ENCODE assay signal across 12 mouse cellular contexts in genomic region chr11:54776367-54776701, GRCm38 (mm10). TPM values are rescaled to one million over a fixed set of nuclear protein-coding genes. Genes with fewer than 3 reads are reported as not detected.
DNase-seq lines count a peak whose midpoint lies in the region; ATAC-seq and TF ChIP-seq lines count a peak whose summit lies in the region.
"Had no signal": no experiment of that assay in that cellular context is flagged by ENCODE, and none has a peak within 500 bp of the region (broad histone marks: within the 10 kb centered on the region; RNA-seq: fewer than 3 reads in every experiment).

No protein-coding gene starts in this region.

- no peak overlapping the region for H3K4me3 ChIP-seq in heart, embryonic 11.5 days (ENCODE audit: low read depth, low read length)
- H3K4me3 ChIP-seq in layer of hippocampus, adult 2 months = peak overlapping the region; percentile 14
- no peak overlapping the region for H3K4me3 ChIP-seq in bone marrow macrophage, adult 2 months (ENCODE audit: insufficient read depth, low read length)
- H3K4me3 ChIP-seq in liver, embryonic 15.5 days (replicated peaks) = no peak overlapping the region

- H3K4me1 ChIP-seq in heart, embryonic 11.5 days (ENCODE audit: control insufficient read depth, insufficient read depth, low read length) = peaks cover 35% of the 10 kb centered on the region
- H3K4me1 ChIP-seq in bone marrow macrophage, adult 2 months (ENCODE audit: control insufficient read depth, insufficient read depth, low read length) = peaks cover 58% of the 10 kb centered on the region
- peaks cover 47% of the 10 kb centered on the region for H3K4me1 ChIP-seq in liver, embryonic 15.5 days (replicated peaks)

- intact Hi-C loops in heart, postnatal 14 days (cut with DNase I) = no loop called here

- no peak for TF ChIP-seq CTCF in layer of hippocampus, adult 2 months (conservative IDR thresholded peaks at IDR 0.05)
- no peak for TF ChIP-seq CTCF in bone marrow macrophage, adult 2 months (IDR thresholded peaks at IDR 0.05; ENCODE audit: low read depth, low read length)

- H3K9ac ChIP-seq in heart, embryonic 11.5 days (ENCODE audit: low read depth, low read length) = no peak overlapping the region
- no peak overlapping the region for H3K9ac ChIP-seq in liver, embryonic 15.5 days

- H3K36me3 ChIP-seq in heart, embryonic 11.5 days (ENCODE audit: control insufficient read depth, insufficient read depth, low read length) = no peaks in the 10 kb centered on the region
- H3K36me3 ChIP-seq in liver, embryonic 15.5 days (replicated peaks) = no peaks in the 10 kb centered on the region

- no peak overlapping the region for H3K4me2 ChIP-seq in heart, embryonic 11.5 days
- H3K4me2 ChIP-seq in liver, embryonic 15.5 days = peak overlapping the region; percentile 27; the same call in 1 of the 2 replicates

- no peak for TF ChIP-seq POLR2A in bone marrow macrophage, adult 2 months (IDR thresholded peaks at IDR 0.05; ENCODE audit: borderline replicate concordance, low read depth, low read length)

- ATAC-seq in heart, embryonic 11.5 days (replicated peaks; ENCODE audit: insufficient number of reproducible peaks, low FRiP score, low TSS enrichment) = no peak
- ATAC-seq in liver, embryonic 15.5 days (ENCODE audit: insufficient read depth) = no peak

- no peak for DNase-seq in heart, postnatal 14 days
- DNase-seq in layer of hippocampus, adult 2 months (ENCODE audit: low spot score in 2 of 2) = no peak
- no peak for DNase-seq in layer of hippocampus, postnatal 10 days (ENCODE audit: low spot score in 2 of 2)
- DNase-seq in cerebellum, postnatal 4 days (ENCODE audit: low spot score in 2 of 2) = no peak
- DNase-seq in adrenal gland, postnatal 14 days = no peak
- DNase-seq: adrenal gland, adult 2 months; gastrocnemius, postnatal 10 days; kidney, adult 18-20 months; lung, postnatal 36 days had no signal

- no peaks in the 10 kb centered on the region for H3K9me3 ChIP-seq in heart, embryonic 11.5 days (replicated peaks; ENCODE audit: control insufficient read depth, low read length)
- no peaks in the 10 kb centered on the region for H3K9me3 ChIP-seq in liver, embryonic 15.5 days (replicated peaks)

- no peaks in the 10 kb centered on the region for H3K27me3 ChIP-seq in heart, embryonic 11.5 days (ENCODE audit: control insufficient read depth, insufficient read depth, low read length)
- H3K27me3 ChIP-seq in liver, embryonic 15.5 days = no peaks in the 10 kb centered on the region

- WGBS in heart, embryonic 11.5 days (ENCODE audit: insufficient replicate concordance) = 67% methylated on average over 2 of the region's 2 CpGs
- WGBS in liver, embryonic 15.5 days (ENCODE audit: insufficient replicate concordance) = 45% methylated on average over 2 of the region's 2 CpGs

- H3K27ac ChIP-seq in heart, embryonic 11.5 days (ENCODE audit: low read depth, low read length) = peak overlapping the region; percentile 69; the same call in 1 of the 2 replicates
- H3K27ac ChIP-seq in layer of hippocampus, adult 2 months = peak overlapping the region; percentile 87
- H3K27ac ChIP-seq in bone marrow macrophage, adult 2 months (ENCODE audit: insufficient read depth, low read depth, low read length) = peak overlapping the region; percentile 61
- H3K27ac ChIP-seq in liver, embryonic 15.5 days (replicated peaks) = peak overlapping the region; percentile 58

RNA-seq across cellular contexts. Expression of gene Cdc42se2, which starts 11.1 kb away (rescaled TPM):
- polyA plus RNA-seq in heart, embryonic 11.5 days (2014; fragmentation: Nextera tagmentation; extraction: Ambion mirVana) = 65.6 and 70.3 TPM in 2 replicates
- total RNA-seq in heart, postnatal 14 days (2021) = 10 to 100 TPM; 28.8 to 28.9 TPM
- total RNA-seq in layer of hippocampus, adult 2 months (2021) = 100 to 1,000 TPM; 134 TPM
- 100 to 1,000 TPM; 138 to 151 TPM for total RNA-seq in layer of hippocampus, postnatal 10 days (2021)
- polyA plus RNA-seq in bone marrow macrophage, adult 2 months (2012; ENCODE audit: insufficient read depth, insufficient read length, missing spikeins) = 126 and 128 TPM in 2 replicates
- 17.2 and 18.0 TPM in 2 replicates for polyA plus RNA-seq in liver, embryonic 15.5 days (2015; fragmentation: Nextera tagmentation; extraction: Ambion mirVana)
- 19.7 and 29.9 TPM in 2 replicates for total RNA-seq in adrenal gland, postnatal 14 days (2021)
